Mouse (Mus musculus): ENCODE measurements around the gene March5.

March5 gene

GRCm38 (mm10) chr19:37262389-37262788, 55.0 kb downstream of the March5 start:
- in situ Hi-C loops (cut with MboI; ENCODE audit: low sequenced_read_pairs): loop anchor here (5.0 kb wide), 1 partner anchor 210 kb away; no protein-coding TSS in a partner anchor

GRCm38 (mm10) chr19:37263566-37263942, 56.2 kb downstream of the March5 start:
- in situ Hi-C loops (cut with MboI; ENCODE audit: low sequenced_read_pairs): loop anchor here (5.0 kb wide), 1 partner anchor 211 kb away; no protein-coding TSS in a partner anchor

DNA sequence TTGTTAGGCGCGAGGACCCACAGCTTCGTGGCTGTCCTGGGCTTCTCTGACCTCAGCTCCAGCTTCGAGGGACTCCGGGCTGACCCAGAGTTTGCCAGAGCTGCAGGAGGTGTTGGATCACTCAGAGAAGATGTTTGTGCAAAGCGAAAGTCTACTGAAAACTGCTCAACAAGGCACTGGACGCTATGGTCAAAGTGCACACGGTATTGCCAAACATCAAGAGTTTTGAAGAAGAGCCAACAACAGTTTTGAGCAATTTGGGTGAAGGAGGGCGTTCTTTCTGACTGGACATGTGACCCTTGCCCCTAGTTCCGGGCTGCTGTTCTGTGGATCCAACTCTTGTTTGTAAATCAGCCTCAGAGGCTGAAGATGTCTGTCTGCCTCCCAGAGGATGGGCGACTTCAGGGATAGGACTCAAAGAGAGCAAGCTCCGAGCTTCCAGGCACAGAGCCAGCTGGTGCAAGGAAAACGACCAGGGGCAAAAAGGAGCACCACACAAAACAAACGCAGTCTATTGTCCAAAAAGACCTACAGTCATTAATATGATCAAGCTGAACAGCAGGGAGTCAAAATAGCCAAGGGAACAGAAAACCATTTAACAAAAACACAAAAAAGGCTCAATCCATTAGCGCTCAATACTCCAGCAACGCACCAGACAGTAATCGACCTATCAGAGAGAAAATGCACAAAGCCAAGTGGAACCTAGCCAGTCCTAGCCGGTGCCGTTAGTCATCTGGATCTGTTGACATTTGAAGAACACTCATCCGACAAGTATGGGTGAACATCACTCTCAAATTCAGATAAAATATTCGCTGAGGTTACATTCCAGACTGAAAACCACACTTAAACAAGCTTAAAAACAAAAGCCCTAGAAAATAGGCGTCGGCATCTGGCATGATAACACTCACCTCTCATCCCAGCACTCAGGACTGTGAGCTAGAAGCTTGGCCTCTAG, 56.9 kb downstream of the March5 start:
- in situ Hi-C loops (cut with MboI; ENCODE audit: low sequenced_read_pairs): loop anchor here (5.0 kb wide), 1 partner anchor 212 kb away; no protein-coding TSS in a partner anchor

DNA sequence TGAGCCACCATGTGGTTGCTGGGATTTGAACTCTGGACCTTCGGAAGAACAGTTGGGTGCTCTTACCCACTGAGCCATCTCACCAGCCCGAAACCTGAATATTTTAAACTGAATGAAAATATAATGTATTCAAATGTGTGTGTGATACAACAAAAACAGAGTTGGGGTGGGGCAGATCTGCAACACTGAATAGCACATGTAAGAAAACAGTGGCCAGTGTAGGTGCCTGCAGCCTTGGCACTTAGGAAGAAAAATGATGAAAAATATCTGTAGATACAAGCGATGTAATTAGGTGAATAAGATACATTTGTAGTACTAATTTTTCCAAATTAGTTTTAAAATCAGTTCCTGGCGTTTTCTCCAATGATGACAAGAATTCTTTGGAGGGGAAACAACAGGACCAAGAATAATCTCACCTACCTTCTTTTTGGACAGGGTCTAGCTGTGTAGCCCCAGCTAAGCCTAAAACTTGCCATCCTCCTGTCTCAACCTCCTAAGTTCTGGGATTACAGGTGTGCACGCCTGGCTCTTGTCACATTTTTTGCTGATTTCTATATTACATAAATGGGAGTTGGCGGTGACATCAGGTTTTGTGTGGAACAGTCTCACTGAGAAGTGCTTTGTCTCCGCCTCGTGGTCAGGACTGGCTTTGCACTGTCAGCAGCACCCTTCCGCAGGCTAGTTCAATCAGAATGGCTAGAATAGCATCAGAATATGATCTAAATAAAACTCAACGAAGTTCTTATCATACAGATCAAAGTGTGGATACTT, 58.2 kb downstream of the March5 start:
- in situ Hi-C loops (cut with MboI; ENCODE audit: low sequenced_read_pairs): no loop called here

DNA sequence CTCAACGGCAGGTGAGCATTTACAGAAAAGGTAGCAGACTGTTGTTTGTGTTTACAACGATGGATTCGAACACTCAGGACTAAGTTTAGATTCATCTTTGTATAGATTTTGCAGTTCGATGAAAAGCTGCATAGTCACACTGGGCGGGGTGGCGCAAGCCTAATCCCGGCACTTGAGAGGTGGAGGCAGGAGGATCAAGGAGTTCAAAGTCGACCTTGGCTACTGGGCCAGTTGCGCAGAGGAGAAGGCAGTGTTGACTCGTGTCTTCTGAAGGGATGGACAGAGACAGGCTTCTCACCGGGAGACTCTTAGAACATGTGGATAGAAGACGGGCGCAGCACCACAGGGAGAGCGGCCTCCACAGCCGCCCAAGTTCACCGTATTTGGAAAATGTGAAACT, 61.8 kb downstream of the March5 start:
- in situ Hi-C loops (cut with MboI; ENCODE audit: low sequenced_read_pairs): no loop called here

Data from CH12F3 (cell line).